Mouse (Mus musculus): Measurements from ENCODE around the gene Iqsec1. TPM values are rescaled to one million over a fixed set of nuclear protein-coding genes. Genes with fewer than 3 reads are reported as not detected.

The Iqsec1 gene
- polyA plus RNA-seq, 1 experiment from 2014 or later: 21.5 TPM

DNA sequence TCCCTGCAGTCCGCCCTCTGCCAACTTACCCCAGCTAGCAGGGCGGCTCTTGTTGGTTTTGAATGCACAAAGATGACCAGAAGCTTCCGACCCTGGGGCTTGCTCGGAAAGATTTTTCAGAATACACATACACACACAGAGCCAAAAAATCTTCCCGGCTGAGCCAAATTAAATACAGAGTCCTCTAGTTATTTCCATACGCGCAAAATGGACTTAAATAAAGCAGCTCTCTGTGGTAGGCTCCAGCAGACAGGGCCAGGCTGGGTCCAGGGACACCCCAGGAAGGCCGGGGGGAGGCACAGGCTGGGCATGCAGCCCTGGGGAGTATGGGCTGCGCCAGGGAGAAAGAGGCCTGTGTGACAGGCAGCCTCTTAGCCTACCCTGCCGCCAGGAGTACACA is 282.0 kb downstream of the Iqsec1 start:
- no peaks in the 10 kb centered on the region for H3K27me3 ChIP-seq (replicated peaks)
- H3K9ac ChIP-seq (replicated peaks): no peak overlapping the region
- no peaks in the 10 kb centered on the region for H3K9me3 ChIP-seq (replicated peaks)
- 65% methylated on average over 10 of the region's 10 CpGs for WGBS
- no peak overlapping the region for H3K4me3 ChIP-seq (replicated peaks)
- H3K36me3 ChIP-seq: no peaks in the 10 kb centered on the region
- H3K4me1 ChIP-seq: peaks cover 87% of the 10 kb centered on the region
- peak; percentile 39; the same call in 1 of the 2 replicates for ATAC-seq (ENCODE audit: low FRiP score)
- H3K4me2 ChIP-seq: no peak overlapping the region
- peak overlapping the region; percentile 70 for H3K27ac ChIP-seq (replicated peaks)

DNA sequence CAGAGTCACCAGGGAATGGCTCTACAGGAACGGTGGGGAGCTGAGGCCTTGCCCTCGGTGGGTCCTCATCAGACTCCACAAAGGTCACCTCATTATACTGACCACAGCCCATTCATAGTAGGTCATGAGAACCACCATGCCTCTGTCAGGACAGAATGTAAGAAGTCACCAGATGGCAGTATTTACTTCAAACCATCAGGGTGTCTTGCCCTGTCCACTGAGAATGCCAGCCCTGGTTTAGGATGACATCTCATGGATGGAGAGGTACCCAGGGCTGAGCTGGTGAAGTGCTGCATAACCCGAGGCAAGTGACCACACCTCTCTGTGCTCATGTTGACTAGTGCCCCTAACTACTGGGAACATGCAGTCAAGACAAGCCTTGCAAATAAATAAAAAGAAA is 282.7 kb downstream of the Iqsec1 start:
- no peak for ATAC-seq (ENCODE audit: low FRiP score)
- Histone ChIP-seq H3K4me2 (no peak overlapping the region), H3K9me3 (replicated peaks) (no peaks in the 10 kb centered on the region), H3K36me3 (no peaks in the 10 kb centered on the region), H3K4me3 (replicated peaks) (no peak overlapping the region), H3K9ac (replicated peaks) (no peak overlapping the region), H3K27me3 (replicated peaks) (no peaks in the 10 kb centered on the region), H3K4me1 (peaks cover 87% of the 10 kb centered on the region), H3K27ac (replicated peaks) (0 out of 2 replicates have a peak overlapping the region, but pooled peaks have one; percentile 18)
- 69% methylated on average over 3 of the region's 3 CpGs for WGBS

DNA sequence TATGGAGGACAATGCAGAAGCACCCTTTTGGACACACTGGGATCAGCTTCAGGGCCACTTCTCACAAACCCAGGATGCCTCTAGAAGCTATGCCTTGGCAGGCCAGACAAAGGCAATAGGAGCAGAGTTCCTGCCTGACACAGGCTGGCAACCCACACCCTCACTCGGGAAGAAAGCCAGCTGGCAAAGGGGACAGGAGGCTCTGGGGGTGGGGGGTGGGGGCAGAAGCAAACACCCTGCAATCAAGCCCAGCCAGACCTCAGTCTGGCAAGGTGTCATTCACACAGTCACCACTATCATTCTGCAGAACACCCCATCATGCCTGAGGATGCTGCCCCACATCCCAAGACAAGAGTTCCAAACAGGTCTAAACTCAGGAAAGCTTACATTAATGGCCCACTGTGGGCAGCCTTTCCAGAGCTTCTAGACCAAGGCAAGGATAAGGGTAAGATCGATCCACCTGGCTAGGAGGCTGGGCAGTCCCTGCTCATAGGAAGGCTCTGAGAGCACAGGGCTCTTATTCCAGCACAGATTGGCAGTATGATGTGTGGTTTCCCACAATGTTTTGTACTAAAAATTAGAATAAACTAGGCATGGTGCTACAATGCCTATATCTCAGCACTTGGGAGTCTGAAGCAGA is 283.7 kb downstream of the Iqsec1 start:
- Histone ChIP-seq H3K9ac (replicated peaks) (no peak overlapping the region), H3K4me3 (replicated peaks) (no peak overlapping the region), H3K27ac (replicated peaks) (peak overlapping the region; percentile 49; the same call in 1 of the 2 replicates), H3K36me3 (no peaks in the 10 kb centered on the region), H3K27me3 (replicated peaks) (no peaks in the 10 kb centered on the region), H3K4me2 (no peak overlapping the region), H3K4me1 (peaks cover 87% of the 10 kb centered on the region), H3K9me3 (replicated peaks) (no peaks in the 10 kb centered on the region)
- 57% methylated on average over 2 of the region's 2 CpGs for WGBS
- no peak for ATAC-seq (ENCODE audit: low FRiP score)

DNA sequence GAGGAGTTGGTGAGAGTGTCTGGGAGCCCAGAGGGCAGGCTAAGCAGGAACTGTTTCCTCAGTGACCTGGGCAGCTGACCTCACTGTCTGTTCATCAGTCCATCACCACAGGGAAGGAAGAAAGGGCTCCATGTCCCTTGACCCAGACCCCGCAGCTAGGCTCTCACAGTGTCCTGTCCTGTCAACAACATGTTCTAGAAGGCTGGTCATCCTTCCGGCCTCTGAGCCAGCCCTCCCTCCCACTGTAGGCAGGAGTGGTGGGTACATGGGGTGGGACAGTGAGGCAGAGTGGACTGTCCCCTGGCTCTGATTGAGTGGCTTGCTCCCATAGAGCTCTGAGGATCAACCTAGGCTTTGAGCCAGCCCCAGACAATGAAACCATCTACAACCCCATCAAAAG is 284.7 kb downstream of the Iqsec1 start:
- Histone ChIP-seq H3K4me1 (peaks cover 94% of the 10 kb centered on the region), H3K27me3 (replicated peaks) (no peaks in the 10 kb centered on the region), H3K36me3 (no peaks in the 10 kb centered on the region), H3K9me3 (replicated peaks) (no peaks in the 10 kb centered on the region), H3K4me2 (no peak overlapping the region), H3K9ac (replicated peaks) (no peak overlapping the region), H3K4me3 (replicated peaks) (no peak overlapping the region), H3K27ac (replicated peaks) (peak overlapping the region; percentile 49)
- WGBS: 53% methylated on average over 2 of the region's 2 CpGs
- ATAC-seq (ENCODE audit: low FRiP score): no peak

DNA sequence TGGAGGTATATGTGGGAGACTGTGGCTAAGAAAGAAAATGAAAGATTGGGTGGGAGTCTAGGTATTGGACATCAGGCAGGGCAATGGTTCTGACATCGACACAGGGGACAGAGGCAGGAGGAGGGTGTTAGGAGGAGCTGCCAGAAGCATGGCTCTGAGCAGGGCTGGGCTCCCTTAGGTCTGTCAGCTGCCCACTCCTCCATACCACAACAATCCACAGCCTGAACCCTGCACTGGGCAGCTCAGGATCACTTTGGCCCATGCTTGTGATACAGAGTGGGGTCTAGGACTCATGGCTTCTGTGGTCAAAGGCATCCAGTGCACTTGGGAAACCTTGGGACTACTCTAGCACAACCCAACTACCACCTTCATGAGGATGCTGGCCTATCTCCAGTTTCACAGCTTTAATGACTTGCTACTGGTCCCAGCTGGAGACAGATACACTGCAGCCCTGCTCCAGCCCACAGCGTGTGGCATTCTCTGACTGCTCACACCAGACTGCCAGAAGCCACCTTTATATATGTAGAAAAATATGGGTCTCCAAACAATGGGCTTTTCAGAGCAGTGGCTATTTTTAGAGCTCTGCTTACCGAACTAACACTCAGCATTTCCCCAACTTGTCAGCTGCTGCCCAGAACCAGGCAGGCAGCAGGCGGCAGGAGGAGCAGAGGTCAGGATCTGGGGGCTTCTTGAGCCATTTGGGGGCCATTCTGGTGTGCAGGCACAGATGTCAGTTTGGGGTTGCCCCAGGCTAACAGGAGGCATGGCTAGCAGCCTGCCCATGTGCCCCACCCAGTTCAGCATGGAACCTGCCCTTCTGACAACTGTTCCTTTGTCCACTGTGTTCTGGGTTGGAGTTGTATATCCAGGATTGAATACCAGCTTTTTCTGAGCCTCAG is 285.4 kb downstream of the Iqsec1 start:
- WGBS: 22% methylated on average over 4 of the region's 4 CpGs
- peak; percentile 8; the same call in 1 of the 2 replicates for ATAC-seq (ENCODE audit: low FRiP score)
- H3K27me3 ChIP-seq (replicated peaks): no peaks in the 10 kb centered on the region

DNA sequence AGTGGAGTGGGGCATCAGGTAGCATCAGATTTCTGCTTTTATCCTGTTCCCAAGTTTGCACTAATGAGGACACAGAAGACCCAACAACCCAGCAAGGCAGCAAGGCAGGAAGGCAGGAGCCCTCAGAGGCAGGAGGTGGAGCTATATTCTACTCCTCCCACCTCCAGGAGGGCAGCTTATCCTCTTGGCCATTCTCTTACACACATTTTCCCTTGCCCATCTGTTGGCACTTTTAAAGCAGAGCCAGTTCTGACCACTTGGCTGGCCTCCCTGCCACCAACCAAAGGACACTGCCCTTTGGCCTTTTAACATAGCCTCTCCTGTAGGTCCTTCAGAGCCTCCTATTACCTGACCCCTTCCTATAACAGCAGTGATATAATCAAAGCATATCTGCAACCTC is 286.3 kb downstream of the Iqsec1 start:
- no peaks in the 10 kb centered on the region for H3K36me3 ChIP-seq
- no peak for ATAC-seq (ENCODE audit: low FRiP score)
- peaks cover 86% of the 10 kb centered on the region for H3K4me1 ChIP-seq

More for the DNA sequence above, 285.4 kb downstream of the Iqsec1 start:
- Histone ChIP-seq H3K36me3 (no peaks in the 10 kb centered on the region), H3K9ac (replicated peaks) (no peak overlapping the region), H3K4me3 (replicated peaks) (no peak overlapping the region), H3K27ac (replicated peaks) (peak overlapping the region; percentile 49), H3K4me1 (peaks cover 92% of the 10 kb centered on the region), H3K4me2 (no peak overlapping the region), H3K9me3 (replicated peaks) (no peaks in the 10 kb centered on the region)

DNA sequence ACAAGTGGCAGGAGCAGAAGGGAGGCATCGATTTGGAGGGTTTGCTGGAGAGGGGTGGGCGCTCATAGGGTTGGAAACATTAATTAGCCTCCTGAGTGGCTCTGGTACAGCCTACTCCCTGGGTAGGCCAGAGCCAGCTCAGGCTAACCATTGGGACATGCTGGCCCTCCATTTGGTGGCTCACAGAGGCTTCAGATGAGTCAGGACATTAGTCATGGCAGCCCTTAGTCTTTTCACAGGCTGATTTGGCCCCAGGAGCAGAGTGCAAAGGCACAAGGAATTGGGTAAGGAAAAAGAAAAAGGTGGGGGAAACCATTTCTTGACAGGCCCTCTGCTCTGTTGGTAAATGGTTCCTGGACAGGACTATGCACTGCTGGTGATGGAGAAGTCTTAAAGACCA is 287.1 kb downstream of the Iqsec1 start:
- Histone ChIP-seq H3K36me3 (no peaks in the 10 kb centered on the region), H3K4me3 (replicated peaks) (no peak overlapping the region), H3K4me2 (no peak overlapping the region), H3K27ac (replicated peaks) (no peak overlapping the region), H3K9me3 (replicated peaks) (no peaks in the 10 kb centered on the region), H3K9ac (replicated peaks) (no peak overlapping the region), H3K4me1 (peaks cover 82% of the 10 kb centered on the region), H3K27me3 (replicated peaks) (no peaks in the 10 kb centered on the region)
- WGBS: 79% methylated on average over 2 of the region's 2 CpGs
- no peak for ATAC-seq (ENCODE audit: low FRiP score)

More for the DNA sequence above, 286.3 kb downstream of the Iqsec1 start:
- no peaks in the 10 kb centered on the region for H3K27me3 ChIP-seq (replicated peaks)
- no peaks in the 10 kb centered on the region for H3K9me3 ChIP-seq (replicated peaks)
- H3K27ac ChIP-seq (replicated peaks): no peak overlapping the region
- H3K4me3 ChIP-seq (replicated peaks): no peak overlapping the region
- no peak overlapping the region for H3K9ac ChIP-seq (replicated peaks)
- no peak overlapping the region for H3K4me2 ChIP-seq

DNA sequence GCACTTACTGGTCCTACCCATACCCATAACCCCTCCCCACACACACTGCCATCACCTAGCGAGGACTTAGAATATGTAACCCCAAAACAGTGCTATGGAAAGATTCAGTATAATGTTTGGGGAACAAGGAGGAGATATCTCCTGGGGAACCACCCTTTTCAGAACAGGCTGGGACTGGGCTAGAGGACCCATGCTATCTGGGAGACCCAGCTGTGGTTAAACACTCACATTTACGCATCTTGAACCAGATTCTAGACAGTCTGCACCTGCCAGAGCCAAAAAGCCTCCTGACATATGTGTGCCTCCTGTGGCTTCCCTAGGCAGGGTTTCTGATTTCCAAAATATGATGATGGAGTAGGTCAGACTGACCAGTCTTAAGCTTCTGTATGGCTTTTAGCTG is 287.7 kb downstream of the Iqsec1 start:
- Histone ChIP-seq H3K27ac (replicated peaks) (no peak overlapping the region), H3K4me2 (no peak overlapping the region), H3K36me3 (no peaks in the 10 kb centered on the region), H3K27me3 (replicated peaks) (no peaks in the 10 kb centered on the region), H3K4me1 (peaks cover 84% of the 10 kb centered on the region), H3K9me3 (replicated peaks) (no peaks in the 10 kb centered on the region), H3K9ac (replicated peaks) (no peak overlapping the region), H3K4me3 (replicated peaks) (no peak overlapping the region)
- 76% methylated on average over 2 of the region's 2 CpGs for WGBS
- ATAC-seq (ENCODE audit: low FRiP score): no peak

DNA sequence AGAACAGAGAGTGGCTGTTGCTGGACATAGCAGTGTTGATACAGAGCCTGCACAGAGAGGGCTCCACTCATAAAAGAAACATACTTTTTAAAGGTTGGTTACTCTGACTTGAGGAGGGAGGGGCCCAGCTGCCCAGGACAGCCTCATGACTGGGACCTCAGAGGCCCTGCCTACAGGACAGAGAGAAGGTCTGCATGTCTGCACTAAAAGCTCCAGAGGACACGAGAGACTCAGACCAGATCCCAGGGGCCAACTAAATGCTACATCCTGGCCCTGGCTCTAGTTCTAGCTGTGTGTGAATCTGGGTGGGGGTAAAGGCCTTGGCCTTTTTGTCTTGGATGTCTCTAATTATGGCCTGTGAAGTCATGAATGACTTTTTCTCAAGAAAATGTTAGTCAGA is 288.4 kb downstream of the Iqsec1 start:
- H3K9ac ChIP-seq (replicated peaks): no peak overlapping the region
- H3K36me3 ChIP-seq: no peaks in the 10 kb centered on the region
- H3K4me2 ChIP-seq: no peak overlapping the region
- ATAC-seq (ENCODE audit: low FRiP score): no peak
- no peaks in the 10 kb centered on the region for H3K27me3 ChIP-seq (replicated peaks)
- peak overlapping the region; percentile 20; the same call in 1 of the 2 replicates for H3K27ac ChIP-seq (replicated peaks)
- no peaks in the 10 kb centered on the region for H3K9me3 ChIP-seq (replicated peaks)
- H3K4me1 ChIP-seq: peaks cover 78% of the 10 kb centered on the region
- H3K4me3 ChIP-seq (replicated peaks): no peak overlapping the region
- WGBS: 71% methylated on average over 1 of the region's 1 CpGs

DNA sequence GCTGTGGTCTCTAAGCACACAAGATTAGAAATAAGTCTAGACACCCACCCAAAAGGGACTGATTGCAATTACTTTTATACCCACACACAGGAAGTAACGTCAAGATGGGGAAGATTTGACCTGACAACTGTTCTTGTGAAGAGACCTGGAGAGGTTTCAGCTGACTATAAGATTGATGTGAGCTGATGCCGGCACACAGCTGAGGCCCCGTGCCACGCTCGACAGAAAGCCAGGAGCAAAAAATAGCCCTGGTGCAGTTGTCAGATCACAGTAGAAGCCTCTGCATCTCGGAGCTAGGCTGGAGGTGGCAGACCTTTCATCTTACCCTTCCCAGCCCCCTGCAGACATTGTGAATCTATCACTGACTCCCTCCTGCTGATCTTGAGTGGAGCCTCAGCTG is 289.6 kb downstream of the Iqsec1 start:
- Histone ChIP-seq H3K9me3 (replicated peaks) (no peaks in the 10 kb centered on the region), H3K4me1 (peaks cover 66% of the 10 kb centered on the region), H3K4me3 (replicated peaks) (no peak overlapping the region), H3K27me3 (replicated peaks) (no peaks in the 10 kb centered on the region), H3K36me3 (peaks cover 8% of the 10 kb centered on the region), H3K4me2 (no peak overlapping the region), H3K9ac (replicated peaks) (no peak overlapping the region; the same call in 1 of the 2 replicates), H3K27ac (replicated peaks) (0 out of 2 replicates have a peak overlapping the region, but pooled peaks have one; percentile 20)
- WGBS: 13% methylated on average over 6 of the region's 6 CpGs
- ATAC-seq (ENCODE audit: low FRiP score): no peak

DNA sequence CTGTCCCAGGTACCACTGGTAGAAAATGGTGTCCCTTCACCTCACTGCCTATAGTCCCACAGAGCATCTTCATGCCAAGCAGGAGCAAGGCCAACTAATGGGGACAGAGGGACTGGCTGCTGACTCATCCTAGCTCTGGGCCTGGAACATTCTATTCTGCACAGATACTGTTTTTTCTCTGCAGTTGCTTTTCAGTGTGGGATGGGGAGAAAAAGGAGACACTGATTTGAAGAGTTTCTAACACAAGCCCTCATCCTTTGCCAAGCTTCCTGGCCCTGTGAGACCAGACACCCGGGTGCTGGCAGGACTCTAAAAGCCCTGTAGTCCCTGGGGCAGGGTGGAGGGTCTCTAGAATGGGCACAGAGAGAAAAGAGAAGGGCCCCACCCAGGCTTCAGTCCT is 292.7 kb downstream of the Iqsec1 start:
- 71% methylated on average over 1 of the region's 1 CpGs for WGBS
- no peak overlapping the region for H3K27ac ChIP-seq (replicated peaks)
- ATAC-seq (ENCODE audit: low FRiP score): no peak

DNA sequence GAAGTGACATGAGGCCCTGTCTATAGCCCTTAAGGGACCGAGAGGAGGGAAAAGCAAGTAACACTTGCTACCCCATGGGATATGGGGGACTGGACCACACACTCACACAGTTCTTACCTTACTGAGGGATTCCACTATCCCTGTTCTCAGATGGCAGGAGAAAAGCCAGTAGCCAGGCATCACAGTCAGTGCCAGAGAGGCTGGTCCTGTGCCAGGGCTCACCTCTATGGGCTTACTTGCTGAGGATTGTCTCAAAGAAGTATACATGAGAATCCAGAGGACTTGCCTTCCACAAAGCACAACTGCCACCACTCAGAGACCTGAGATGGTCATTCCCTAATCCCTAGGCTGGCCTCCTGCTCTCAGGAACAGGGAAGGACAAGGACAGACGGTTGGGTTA is 296.1 kb downstream of the Iqsec1 start:
- peaks cover 26% of the 10 kb centered on the region for H3K4me1 ChIP-seq
- ATAC-seq (ENCODE audit: low FRiP score): no peak
- no peak overlapping the region for H3K4me3 ChIP-seq (replicated peaks)
- no peak overlapping the region for H3K27ac ChIP-seq (replicated peaks)
- H3K9ac ChIP-seq (replicated peaks): no peak overlapping the region
- no peaks in the 10 kb centered on the region for H3K9me3 ChIP-seq (replicated peaks)
- no peak overlapping the region for H3K4me2 ChIP-seq
- no peaks in the 10 kb centered on the region for H3K27me3 ChIP-seq (replicated peaks)
- 89% methylated on average over 2 of the region's 2 CpGs for WGBS
- peaks cover 65% of the 10 kb centered on the region for H3K36me3 ChIP-seq

More for the DNA sequence above, 292.7 kb downstream of the Iqsec1 start:
- Histone ChIP-seq H3K9ac (replicated peaks) (no peak overlapping the region), H3K4me1 (peaks cover 36% of the 10 kb centered on the region), H3K4me3 (replicated peaks) (no peak overlapping the region), H3K36me3 (peaks cover 35% of the 10 kb centered on the region), H3K4me2 (no peak overlapping the region), H3K27me3 (replicated peaks) (no peaks in the 10 kb centered on the region), H3K9me3 (replicated peaks) (no peaks in the 10 kb centered on the region)
